Mouse (Mus musculus) lung, embryonic 15.5 days (tissue): ENCODE results near the gene Lyrm4. TPM values are rescaled to one million over a fixed set of nuclear protein-coding genes. Genes with fewer than 3 reads are reported as not detected.

Experiments
- ATAC-seq: fragments of 200-750 bp; cut with Nextera tagmentation; 2 replicates; pipeline ENCODE4 v1.8.0; 2017; ENCODE audit warnings: moderate number of reproducible peaks, borderline replicate concordance; ENCODE audit not compliant: low FRiP score, low TSS enrichment; ENCODE audit errors: extremely low read depth
- H3K27ac ChIP-seq: fragments of 300-500 bp; sonication (generic); 2 replicates; pipeline ENCODE4 v1.5.1; 2015; ENCODE audit warnings: moderate library complexity, mild to moderate bottlenecking, inconsistent platforms
- H3K27me3 ChIP-seq: fragments of 300-500 bp; sonication (generic); 2 replicates; pipeline ENCODE4 v1.6.1; 2015; ENCODE audit warnings: inconsistent platforms
- H3K36me3 ChIP-seq: fragments of 300-500 bp; sonication (generic); 2 replicates; pipeline ENCODE4 v1.6.1; 2015; ENCODE audit warnings: inconsistent platforms
- H3K4me1 ChIP-seq: fragments of 300-500 bp; sonication (generic); 2 replicates; pipeline ENCODE4 v1.6.1; 2015; ENCODE audit warnings: inconsistent platforms
- H3K4me2 ChIP-seq: fragments of 300-500 bp; sonication (generic); 2 replicates; pipeline ENCODE4 v1.6.1; 2015; ENCODE audit warnings: inconsistent platforms, mild to moderate bottlenecking, moderate library complexity
- H3K4me3 ChIP-seq: fragments of 300-500 bp; sonication (generic); 2 replicates; pipeline ENCODE4 v1.5.1; 2015; ENCODE audit warnings: mild to moderate bottlenecking, inconsistent platforms
- H3K9ac ChIP-seq: fragments of 300-500 bp; sonication (generic); 2 replicates; pipeline ENCODE4 v1.6.1; 2015; ENCODE audit warnings: inconsistent platforms
- H3K9me3 ChIP-seq: fragments of 300-500 bp; sonication (generic); 2 replicates; pipeline ENCODE4 v1.6.1; 2016; ENCODE audit warnings: inconsistent platforms
- WGBS: fragments of 180-500 bp; shearing (Covaris S2); methylation state at CpG from one replicate; pipeline ENCODE4 v1.1.7; 2015; 5-methylcytosine and 5-hydroxymethylcytosine counted together
- polyA plus RNA-seq: library from polyadenylated mRNA; unstranded; fragments of >200 nt; fragmentation: Nextera tagmentation; extraction: Ambion mirVana; gene quantifications from 2 replicates; pipeline ENCODE4 v1.2.1, GENCODE M21; 2015

Lyrm4 gene
- polyA plus RNA-seq, 1 experiment from 2014 or later = 22.3 TPM

DNA sequence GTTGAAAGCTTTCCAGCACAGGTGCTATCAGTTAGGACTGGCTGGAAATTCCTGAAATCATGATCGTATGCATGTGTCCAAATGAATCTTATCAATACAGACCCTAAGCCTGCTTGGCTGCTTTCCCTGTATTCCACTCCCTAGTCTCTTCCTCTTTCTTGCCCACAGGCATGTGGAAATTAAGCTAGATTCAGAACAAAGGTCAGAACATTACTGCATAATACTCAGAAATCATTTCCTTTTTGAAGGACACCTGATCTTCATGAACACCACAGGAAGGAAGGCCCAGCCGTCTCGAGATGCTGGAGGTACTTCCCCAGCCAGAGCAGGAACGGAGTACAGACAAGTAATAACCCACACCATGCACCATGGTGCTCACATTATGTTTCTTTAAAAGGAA is 29.2 kb downstream of the Lyrm4 start:
- H3K4me1 ChIP-seq = no peaks in the 10 kb centered on the region
- H3K4me3 ChIP-seq = no peak overlapping the region
- 71% methylated on average over 4 of the region's 4 CpGs for WGBS
- no peaks in the 10 kb centered on the region for H3K27me3 ChIP-seq
- H3K9me3 ChIP-seq = no peaks in the 10 kb centered on the region
- no peak overlapping the region for H3K9ac ChIP-seq
- ATAC-seq = no peak
- no peak overlapping the region for H3K4me2 ChIP-seq
- no peaks in the 10 kb centered on the region for H3K36me3 ChIP-seq
- H3K27ac ChIP-seq = no peak overlapping the region

DNA sequence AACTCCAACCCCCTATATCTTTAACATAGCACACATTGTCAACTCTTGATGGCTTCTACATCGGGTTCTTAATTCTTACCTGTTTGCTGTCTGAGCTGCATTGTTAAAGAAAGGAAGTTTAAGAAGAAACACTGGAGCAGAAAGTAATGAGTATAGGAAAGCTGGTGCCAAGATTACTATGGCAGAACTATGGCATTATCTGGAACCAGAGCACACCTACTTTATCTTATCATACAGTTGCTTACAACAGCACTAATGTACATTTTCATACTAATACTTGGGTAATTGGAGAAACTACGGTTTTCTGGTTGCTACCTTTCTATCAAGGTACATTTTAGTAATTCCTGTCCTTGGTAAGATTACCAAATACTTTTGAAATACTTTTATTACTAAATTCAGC is 29.9 kb downstream of the Lyrm4 start:
- Histone ChIP-seq H3K4me2 (no peak overlapping the region), H3K27ac (no peak overlapping the region), H3K36me3 (no peaks in the 10 kb centered on the region), H3K9me3 (no peaks in the 10 kb centered on the region), H3K4me3 (no peak overlapping the region), H3K9ac (no peak overlapping the region), H3K4me1 (no peaks in the 10 kb centered on the region), H3K27me3 (no peaks in the 10 kb centered on the region)
- no peak for ATAC-seq
- WGBS = 84% methylated on average over 2 of the region's 2 CpGs

DNA sequence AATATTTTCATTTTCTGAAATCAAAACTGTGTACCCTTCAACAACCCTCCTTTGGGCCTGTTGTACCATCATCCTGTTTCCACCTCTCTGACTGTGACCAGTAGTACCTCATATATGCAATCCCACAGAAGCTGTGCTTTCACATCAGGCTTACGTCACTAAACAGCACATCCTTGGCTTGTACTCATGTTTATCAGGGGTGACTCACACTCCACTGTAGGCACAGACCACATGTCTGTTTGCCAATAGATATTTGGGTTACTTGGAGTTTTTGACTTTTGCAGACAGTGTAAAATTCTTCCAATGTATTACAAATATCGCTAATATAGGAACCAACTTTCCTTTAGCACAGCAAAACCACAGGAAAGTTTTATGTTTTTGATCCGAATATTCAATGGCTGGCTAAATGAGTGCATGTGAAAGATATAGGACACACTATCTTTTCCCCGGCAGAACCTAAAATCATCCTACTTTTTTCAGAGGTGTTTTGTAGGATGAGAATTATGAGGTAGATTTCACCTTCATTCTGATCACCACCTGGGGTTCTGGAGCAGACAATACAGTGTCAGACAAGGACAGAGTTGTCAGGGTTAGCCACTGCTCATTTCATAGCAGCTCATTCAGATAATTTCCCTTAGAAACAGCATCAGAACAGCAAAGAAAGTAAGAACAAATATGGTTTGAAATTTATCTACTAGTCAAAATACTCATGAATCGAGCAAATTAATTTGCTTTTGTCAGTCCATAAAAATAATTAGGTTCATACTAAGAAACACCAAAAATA is 30.5 kb downstream of the Lyrm4 start:
- Histone ChIP-seq H3K4me1 (no peaks in the 10 kb centered on the region), H3K9me3 (no peaks in the 10 kb centered on the region), H3K27me3 (no peaks in the 10 kb centered on the region), H3K4me3 (no peak overlapping the region), H3K27ac (no peak overlapping the region), H3K9ac (no peak overlapping the region), H3K36me3 (no peaks in the 10 kb centered on the region), H3K4me2 (no peak overlapping the region)
- no peak for ATAC-seq
- WGBS = 77% methylated on average over 5 of the region's 5 CpGs

DNA sequence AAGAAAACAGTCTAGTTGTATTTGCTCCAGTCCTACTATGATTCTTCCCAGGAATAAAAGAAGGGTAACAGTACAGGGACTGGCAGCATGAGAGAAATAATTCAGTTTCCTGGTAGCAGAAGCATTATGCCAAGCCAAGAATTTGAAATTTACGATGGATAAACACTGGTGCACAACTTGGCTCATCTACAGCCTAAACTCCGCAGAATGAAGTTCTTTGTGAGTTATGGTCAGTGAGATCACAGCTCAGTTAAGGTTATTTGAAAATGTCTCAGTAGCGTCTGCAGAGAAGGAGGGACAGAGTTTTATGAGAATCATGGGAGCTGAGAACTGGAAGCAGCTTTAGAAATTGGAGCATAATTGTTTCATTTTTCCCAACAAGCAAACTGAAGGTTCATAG is 31.4 kb downstream of the Lyrm4 start:
- 56% methylated on average over 3 of the region's 3 CpGs for WGBS
- no peaks in the 10 kb centered on the region for H3K27me3 ChIP-seq
- ATAC-seq = no peak

DNA sequence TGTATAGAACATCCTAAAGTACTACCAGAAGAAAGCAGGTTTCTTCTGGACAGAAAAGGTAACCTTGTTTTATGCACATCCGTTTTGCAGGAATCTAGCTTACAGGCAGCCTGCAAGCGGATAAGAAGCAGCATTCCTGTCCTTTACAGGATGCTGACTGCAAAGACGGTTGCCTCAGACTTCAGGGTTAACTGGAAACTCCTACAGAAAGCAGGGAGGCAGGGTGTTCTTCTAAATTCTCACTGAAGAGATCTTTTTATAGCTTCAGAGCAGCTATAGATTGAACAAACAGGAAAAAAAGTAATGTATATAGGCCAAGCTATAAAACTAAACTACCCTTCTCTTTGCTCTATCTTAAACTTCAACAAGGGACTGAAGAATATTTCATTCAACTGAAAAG is 32.6 kb downstream of the Lyrm4 start:
- Histone ChIP-seq H3K27me3 (no peaks in the 10 kb centered on the region), H3K9ac (no peak overlapping the region), H3K36me3 (no peaks in the 10 kb centered on the region), H3K9me3 (no peaks in the 10 kb centered on the region), H3K4me1 (no peaks in the 10 kb centered on the region), H3K27ac (no peak overlapping the region), H3K4me2 (no peak overlapping the region), H3K4me3 (no peak overlapping the region)
- ATAC-seq = no peak
- 76% methylated on average over 3 of the region's 3 CpGs for WGBS

More for the DNA sequence above, 31.4 kb downstream of the Lyrm4 start:
- Histone ChIP-seq H3K27ac (no peak overlapping the region), H3K4me2 (no peak overlapping the region), H3K4me1 (no peaks in the 10 kb centered on the region), H3K9me3 (no peaks in the 10 kb centered on the region), H3K36me3 (no peaks in the 10 kb centered on the region), H3K4me3 (no peak overlapping the region), H3K9ac (no peak overlapping the region)

DNA sequence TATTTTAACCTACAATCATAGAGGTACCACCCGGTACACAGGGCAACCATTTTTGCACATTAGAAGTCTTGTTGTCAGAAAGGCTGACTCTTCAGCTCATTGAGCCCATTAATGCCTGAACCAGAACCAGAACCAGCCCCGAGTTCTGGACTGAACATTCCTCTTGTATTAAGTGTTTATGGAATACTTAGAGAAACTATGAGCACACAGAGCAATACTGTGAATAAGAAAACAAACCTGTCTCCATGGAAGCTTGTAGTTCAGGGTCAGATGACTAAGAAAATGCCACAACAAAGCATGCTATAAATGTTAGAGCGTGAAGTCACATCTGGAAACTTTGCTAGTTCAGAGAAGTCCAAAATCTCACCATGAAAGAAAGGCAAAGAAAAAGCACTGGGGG is 35.7 kb downstream of the Lyrm4 start:
- Histone ChIP-seq H3K4me3 (no peak overlapping the region), H3K9ac (no peak overlapping the region), H3K9me3 (no peaks in the 10 kb centered on the region), H3K27me3 (no peaks in the 10 kb centered on the region), H3K4me2 (no peak overlapping the region), H3K36me3 (no peaks in the 10 kb centered on the region), H3K27ac (no peak overlapping the region), H3K4me1 (no peaks in the 10 kb centered on the region)
- 85% methylated on average over 3 of the region's 3 CpGs for WGBS
- ATAC-seq = no peak

DNA sequence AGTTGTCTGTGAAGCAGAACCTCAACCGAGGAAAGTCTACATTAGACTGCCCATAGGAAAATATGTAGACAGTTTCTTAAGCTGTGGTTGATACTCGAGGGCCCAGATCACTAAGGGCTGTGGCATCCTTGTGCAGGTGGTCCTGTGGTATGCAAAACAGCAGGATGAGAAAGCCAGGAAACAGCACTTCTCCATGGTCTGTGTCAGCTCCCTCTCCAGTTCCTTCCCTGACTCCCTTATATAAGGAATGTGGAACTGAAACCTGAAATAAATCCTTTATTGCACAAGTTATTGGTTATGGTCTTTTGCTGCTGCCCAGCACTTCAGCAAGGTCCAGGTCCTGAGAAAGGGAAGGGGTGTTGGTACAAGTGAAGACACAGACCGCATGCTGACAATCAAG is 42.8 kb downstream of the Lyrm4 start:
- Histone ChIP-seq H3K4me2 (no peak overlapping the region), H3K4me1 (no peaks in the 10 kb centered on the region), H3K27me3 (no peaks in the 10 kb centered on the region), H3K9me3 (no peaks in the 10 kb centered on the region), H3K36me3 (no peaks in the 10 kb centered on the region), H3K9ac (no peak overlapping the region), H3K27ac (no peak overlapping the region), H3K4me3 (no peak overlapping the region)
- no peak for ATAC-seq
- WGBS = 78% methylated on average over 3 of the region's 3 CpGs

DNA sequence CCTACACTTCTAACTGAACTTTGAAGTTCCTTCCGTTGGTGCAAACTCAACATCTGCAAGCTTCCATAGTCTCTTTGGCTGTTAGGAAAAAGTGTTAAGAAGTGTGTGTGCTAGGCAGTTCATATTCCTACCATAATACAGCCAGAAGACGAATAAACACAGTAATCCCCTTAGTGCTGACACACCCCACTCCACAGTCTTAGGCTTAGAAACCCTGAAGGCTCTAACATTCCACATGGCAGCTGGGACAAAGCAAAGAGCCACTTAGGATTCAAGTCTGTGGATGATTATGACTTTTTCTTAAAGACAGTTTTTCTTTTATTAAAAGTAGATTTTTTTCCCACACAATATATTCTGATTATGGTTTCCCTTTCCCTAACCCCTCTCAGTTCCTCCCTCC is 50.6 kb downstream of the Lyrm4 start:
- Histone ChIP-seq H3K27ac (no peak overlapping the region), H3K9me3 (no peaks in the 10 kb centered on the region), H3K9ac (no peak overlapping the region), H3K4me3 (no peak overlapping the region), H3K4me2 (no peak overlapping the region), H3K27me3 (no peaks in the 10 kb centered on the region), H3K36me3 (no peaks in the 10 kb centered on the region), H3K4me1 (no peaks in the 10 kb centered on the region)
- WGBS = 72% methylated on average over 2 of the region's 2 CpGs
- no peak for ATAC-seq

DNA sequence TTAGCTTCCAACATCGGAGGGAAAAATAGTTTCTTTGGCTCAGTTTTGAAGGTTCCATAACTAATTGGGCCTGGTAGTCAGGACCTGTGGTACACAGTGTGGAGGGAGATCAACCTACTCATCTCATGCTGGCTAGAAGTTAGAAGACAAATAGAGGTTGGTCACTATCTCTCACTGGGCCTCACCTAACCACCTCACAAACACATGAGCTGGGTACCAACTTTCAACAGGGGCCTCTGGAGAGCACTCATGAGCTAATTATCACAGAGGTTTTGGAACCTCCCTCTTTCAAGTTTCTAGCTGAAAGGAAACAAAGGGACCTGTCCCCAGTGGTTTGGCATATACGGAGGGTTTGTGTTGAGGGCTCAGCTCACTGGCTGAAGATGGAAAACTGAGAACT is 59.8 kb downstream of the Lyrm4 start:
- Histone ChIP-seq H3K9me3 (no peaks in the 10 kb centered on the region), H3K4me2 (no peak overlapping the region), H3K4me1 (no peaks in the 10 kb centered on the region), H3K27ac (no peak overlapping the region), H3K4me3 (no peak overlapping the region), H3K27me3 (no peaks in the 10 kb centered on the region), H3K36me3 (no peaks in the 10 kb centered on the region), H3K9ac (no peak overlapping the region)
- ATAC-seq = no peak
- WGBS = 72% methylated on average over 2 of the region's 2 CpGs

DNA sequence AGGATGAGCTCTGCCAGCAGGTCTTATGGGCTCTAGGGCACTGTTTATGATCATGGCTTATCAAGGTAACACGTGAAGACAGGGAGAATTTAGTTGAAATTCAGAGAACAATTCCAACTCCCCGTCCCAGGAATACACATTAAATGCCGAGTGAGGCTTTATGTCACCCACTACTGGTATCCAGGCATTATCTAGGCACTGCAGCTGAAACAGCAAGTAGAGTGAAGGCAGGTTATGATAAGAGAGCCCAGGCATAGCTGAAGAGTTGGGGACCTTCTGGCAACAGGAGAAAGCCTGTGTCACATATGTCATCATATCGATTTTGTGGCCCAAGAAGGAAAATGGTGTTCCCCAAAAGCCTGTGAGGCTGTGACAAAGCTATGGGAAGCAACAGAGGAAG is 60.4 kb downstream of the Lyrm4 start:
- no peaks in the 10 kb centered on the region for H3K36me3 ChIP-seq
- no peak overlapping the region for H3K9ac ChIP-seq
- no peak overlapping the region for H3K4me2 ChIP-seq
- ATAC-seq = no peak
- H3K4me1 ChIP-seq = no peaks in the 10 kb centered on the region
- no peak overlapping the region for H3K4me3 ChIP-seq
- H3K27me3 ChIP-seq = no peaks in the 10 kb centered on the region
- WGBS = 79% methylated on average over 4 of the region's 4 CpGs
- no peaks in the 10 kb centered on the region for H3K9me3 ChIP-seq
- no peak overlapping the region for H3K27ac ChIP-seq

DNA sequence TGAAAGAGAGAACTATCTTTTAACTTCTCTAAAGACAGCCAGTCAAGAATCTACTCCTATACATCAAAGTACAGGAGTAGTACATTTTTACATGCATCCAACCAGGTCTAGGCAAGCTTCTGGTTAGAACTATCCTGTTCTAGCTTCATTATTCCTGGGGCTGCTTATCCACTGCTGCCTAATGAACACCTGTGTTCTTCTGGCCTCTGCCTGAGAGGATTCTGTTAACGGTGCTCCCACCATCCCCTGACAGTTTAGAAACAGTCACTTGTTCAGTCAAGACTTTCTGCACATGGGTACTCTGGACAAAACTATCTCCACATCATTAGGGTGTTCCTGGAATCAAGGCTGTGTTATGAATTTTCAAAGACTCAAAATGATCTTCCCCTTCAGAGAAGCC is 60.8 kb downstream of the Lyrm4 start:
- no peaks in the 10 kb centered on the region for H3K27me3 ChIP-seq
- no peak overlapping the region for H3K4me2 ChIP-seq
- no peak overlapping the region for H3K9ac ChIP-seq
- H3K9me3 ChIP-seq = no peaks in the 10 kb centered on the region
- H3K4me1 ChIP-seq = no peaks in the 10 kb centered on the region
- H3K27ac ChIP-seq = no peak overlapping the region
- H3K36me3 ChIP-seq = no peaks in the 10 kb centered on the region
- WGBS = 79% methylated on average over 1 of the region's 1 CpGs
- no peak for ATAC-seq
- no peak overlapping the region for H3K4me3 ChIP-seq

DNA sequence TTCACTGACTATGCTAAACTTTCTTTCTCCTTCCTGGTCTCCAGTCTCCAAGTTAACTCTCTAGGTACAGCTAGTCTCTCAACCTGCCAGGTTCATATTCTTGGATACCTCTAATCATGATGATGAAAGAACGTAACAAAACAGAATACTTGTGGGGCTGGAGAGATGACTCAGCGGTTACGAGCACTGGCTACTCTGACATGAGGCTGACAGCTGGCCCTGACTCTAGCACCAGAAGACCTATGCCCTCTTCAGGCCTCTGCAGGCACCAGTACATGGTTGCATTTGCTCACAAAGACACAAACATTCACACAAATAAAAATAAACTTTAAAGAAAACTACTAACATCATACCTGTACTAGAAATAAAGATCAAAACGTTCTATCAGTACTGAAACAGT is 81.8 kb downstream of the Lyrm4 start:
- no peak overlapping the region for H3K9ac ChIP-seq
- WGBS = 82% methylated on average over 4 of the region's 4 CpGs
- H3K27ac ChIP-seq = no peak overlapping the region
- no peaks in the 10 kb centered on the region for H3K27me3 ChIP-seq
- H3K36me3 ChIP-seq = no peaks in the 10 kb centered on the region
- no peaks in the 10 kb centered on the region for H3K4me1 ChIP-seq
- H3K4me2 ChIP-seq = no peak overlapping the region
- ATAC-seq = no peak
- H3K4me3 ChIP-seq = no peak overlapping the region
- H3K9me3 ChIP-seq = no peaks in the 10 kb centered on the region

DNA sequence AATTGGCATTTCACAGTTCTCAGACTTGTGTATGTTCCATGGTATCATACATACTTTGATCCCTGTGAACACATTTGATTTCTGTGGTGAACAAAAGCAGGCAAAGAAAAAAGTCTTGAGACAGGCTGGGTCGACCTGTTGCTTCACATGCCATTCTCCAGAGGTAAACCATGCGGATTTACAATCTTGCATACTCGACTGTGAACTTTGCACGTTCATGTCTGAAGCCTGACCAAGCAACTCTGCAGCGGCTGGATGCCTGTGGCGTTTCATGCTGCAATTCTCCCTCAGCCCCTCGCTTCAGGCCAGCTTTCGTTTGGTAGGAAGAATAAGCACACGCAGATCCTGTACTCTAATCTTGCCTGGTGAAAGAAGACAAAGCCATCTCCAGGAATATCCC is 85.4 kb downstream of the Lyrm4 start:
- H3K27ac ChIP-seq = no peak overlapping the region
- H3K4me2 ChIP-seq = no peak overlapping the region

More for the DNA sequence above, 85.4 kb downstream of the Lyrm4 start:
- Histone ChIP-seq H3K4me1 (no peaks in the 10 kb centered on the region), H3K9me3 (no peaks in the 10 kb centered on the region), H3K36me3 (no peaks in the 10 kb centered on the region), H3K9ac (no peak overlapping the region), H3K4me3 (no peak overlapping the region), H3K27me3 (no peaks in the 10 kb centered on the region)
- 75% methylated on average over 9 of the region's 9 CpGs for WGBS
- no peak for ATAC-seq
